Mouse (Mus musculus) monocyte, adult 2 months (primary cell): ENCODE results near the gene 4932438H23Rik.

ENCODE experiments used
- DNase-seq, 2 experiments: peaks; one replicate each; pipeline ENCODE4 v3.0.0; 2022; ENCODE audit warnings: low spot score in 2 of 2, low read depth in 1 of 2

Gene 4932438H23Rik

GRCm38 (mm10) chr16:91057741-91058140, 37.2 kb downstream of the 4932438H23Rik start:
- DNase-seq, result no peak

GRCm38 (mm10) chr16:91057261-91057660, 37.7 kb downstream of the 4932438H23Rik start:
- DNase-seq, result no peak

GRCm38 (mm10) chr16:91056043-91056821, 38.7 kb downstream of the 4932438H23Rik start:
- no peak for DNase-seq

GRCm38 (mm10) chr16:91055150-91055549, 39.8 kb downstream of the 4932438H23Rik start:
- DNase-seq, result no peak

GRCm38 (mm10) chr16:91053599-91053998, 41.3 kb downstream of the 4932438H23Rik start:
- DNase-seq, result no peak

GRCm38 (mm10) chr16:91045511-91045910, 49.4 kb downstream of the 4932438H23Rik start:
- DNase-seq, result peak in 1 of 2 experiments; percentile 7

- DNase-seq, result peak; percentile 92 to 97
Measured at GRCm38 (mm10) chr16:91044270-91045182, 50.4 kb downstream of the 4932438H23Rik start, which contains the start of gene Paxbp1. Paxbp1 (minus strand) TSS chr16:91044543.

GRCm38 (mm10) chr16:91043461-91044248, 51.3 kb downstream of the 4932438H23Rik start:
- DNase-seq, result peak; percentile 4 to 30

- no peak for DNase-seq
Measured at GRCm38 (mm10) chr16:91042640-91043039, 52.3 kb downstream of the 4932438H23Rik start.

GRCm38 (mm10) chr16:91035866-91036265, 59.1 kb downstream of the 4932438H23Rik start:
- DNase-seq, result no peak

- no peak for DNase-seq
Measured at GRCm38 (mm10) chr16:91030751-91031150, 64.2 kb downstream of the 4932438H23Rik start.

GRCm38 (mm10) chr16:91029901-91030300, 65.0 kb downstream of the 4932438H23Rik start:
- DNase-seq, result no peak

GRCm38 (mm10) chr16:91029161-91029743, 65.7 kb downstream of the 4932438H23Rik start:
- DNase-seq, result no peak

GRCm38 (mm10) chr16:91026290-91026689, 68.6 kb downstream of the 4932438H23Rik start:
- DNase-seq, result no peak

GRCm38 (mm10) chr16:91023384-91023783, 71.5 kb downstream of the 4932438H23Rik start:
- no peak for DNase-seq

GRCm38 (mm10) chr16:91020842-91021483, 74.0 kb downstream of the 4932438H23Rik start:
- DNase-seq, result peak in 1 of 2 experiments; percentile 21

GRCm38 (mm10) chr16:91019476-91019875, 75.4 kb downstream of the 4932438H23Rik start:
- DNase-seq, result no peak

GRCm38 (mm10) chr16:91015761-91016160, 79.2 kb downstream of the 4932438H23Rik start:
- no peak for DNase-seq

- no peak for DNase-seq
Measured at GRCm38 (mm10) chr16:91011847-91012246, 83.1 kb downstream of the 4932438H23Rik start.
